ENCODE assay signal across 19 mouse cellular contexts in genomic region chr16:18552106-18552710, GRCm38 (mm10). TPM values are rescaled to one million over a fixed set of nuclear protein-coding genes. Genes with fewer than 3 reads are reported as not detected.
DNase-seq lines count a peak whose midpoint lies in the region; ATAC-seq and TF ChIP-seq lines count a peak whose summit lies in the region.
"Had no signal": no experiment of that assay in that cellular context is flagged by ENCODE, and none has a peak within 500 bp of the region (broad histone marks: within the 10 kb centered on the region; RNA-seq: fewer than 3 reads in every experiment).

No protein-coding gene starts in this region.

- no peak overlapping the region for H3K4me3 ChIP-seq in heart, embryonic 10.5 days
- H3K4me3 ChIP-seq in kidney, postnatal 0 days (replicated peaks; ENCODE audit: low read depth, low read length): no peak overlapping the region
- no peak overlapping the region for H3K4me3 ChIP-seq in embryonic facial prominence, embryonic 15.5 days (replicated peaks)
- H3K4me3 ChIP-seq in cerebellum, adult 2 months (replicated peaks; ENCODE audit: insufficient read depth, low read depth, low read length): no peak overlapping the region
- H3K4me3 ChIP-seq: heart, embryonic 15.5 days; midbrain, embryonic 15.5 days had no signal

- no peak overlapping the region for H3K4me2 ChIP-seq in kidney, postnatal 0 days (ENCODE audit: low read length)
- no peak overlapping the region for H3K4me2 ChIP-seq in embryonic facial prominence, embryonic 15.5 days (replicated peaks)
- H3K4me2 ChIP-seq: heart, embryonic 15.5 days; midbrain, embryonic 15.5 days had no signal

- peaks cover 45% of the 10 kb centered on the region for H3K4me1 ChIP-seq in heart, embryonic 10.5 days
- no peaks in the 10 kb centered on the region; the same call in 1 of the 2 replicates for H3K4me1 ChIP-seq in kidney, postnatal 0 days (replicated peaks; ENCODE audit: insufficient read depth, low read length)
- H3K4me1 ChIP-seq in embryonic facial prominence, embryonic 15.5 days: peaks cover 28% of the 10 kb centered on the region
- no peaks in the 10 kb centered on the region for H3K4me1 ChIP-seq in cerebellum, adult 2 months (ENCODE audit: control insufficient read depth, insufficient read depth, low read length)
- H3K4me1 ChIP-seq: midbrain, embryonic 15.5 days had no signal

- H3K27ac ChIP-seq in heart, embryonic 10.5 days: peak overlapping the region; percentile 37; the same call in 1 of the 2 replicates
- no peak overlapping the region for H3K27ac ChIP-seq in kidney, postnatal 0 days
- H3K27ac ChIP-seq in embryonic facial prominence, embryonic 15.5 days (replicated peaks): no peak overlapping the region
- no peak overlapping the region for H3K27ac ChIP-seq in cerebellum, adult 2 months (ENCODE audit: insufficient read depth, low read length)
- H3K27ac ChIP-seq: heart, embryonic 15.5 days; midbrain, embryonic 15.5 days had no signal

- 69% methylated on average over 11 of the region's 11 CpGs for WGBS in heart, embryonic 10.5 days
- 44% methylated on average over 11 of the region's 11 CpGs for WGBS in kidney, postnatal 0 days
- whole genome bisulfite sequencing in embryonic facial prominence, embryonic 15.5 days: 76% methylated on average over 11 of the region's 11 CpGs
- 79% methylated on average over 11 of the region's 11 CpGs for WGBS in cerebellum, adult 2 months

- H3K9ac ChIP-seq in kidney, postnatal 0 days (ENCODE audit: low read depth, low read length): no peak overlapping the region
- no peak overlapping the region for H3K9ac ChIP-seq in embryonic facial prominence, embryonic 15.5 days
- H3K9ac ChIP-seq: heart, embryonic 15.5 days; midbrain, embryonic 15.5 days had no signal

- no peaks in the 10 kb centered on the region for H3K36me3 ChIP-seq in heart, embryonic 10.5 days
- H3K36me3 ChIP-seq in kidney, postnatal 0 days (ENCODE audit: insufficient read depth, low read length): no peaks in the 10 kb centered on the region
- no peaks in the 10 kb centered on the region for H3K36me3 ChIP-seq in embryonic facial prominence, embryonic 15.5 days
- H3K36me3 ChIP-seq: heart, embryonic 15.5 days; midbrain, embryonic 15.5 days had no signal

- DNase-seq in heart, embryonic 10.5 days (ENCODE audit: low spot score): no peak
- no peak for DNase-seq in heart, postnatal 36 days
- peak; percentile 12 for DNase-seq in kidney, postnatal 0 days (ENCODE audit: low spot score)
- DNase-seq in kidney, adult 11 months: no peak
- DNase-seq in ZHBTc4 (ENCODE audit: low read depth, low spot score): peak; percentile 58
- DNase-seq in frontal cortex, postnatal 25 days (ENCODE audit: low spot score in 2 of 2): no peak
- DNase-seq in cerebellum, adult 2 months: no peak
- DNase-seq: adrenal gland, postnatal 25 days; cerebellum, adult 18-20 months; lung, postnatal 4 days; right cerebral cortex, postnatal 4 days; thymus, postnatal 14 days had no signal

- no peak for TF ChIP-seq CTCF in kidney, postnatal 0 days (IDR thresholded peaks at IDR 0.05; ENCODE audit: low read depth)
- no peak for TF ChIP-seq CTCF in cerebellum, adult 2 months (IDR thresholded peaks at IDR 0.05; ENCODE audit: borderline replicate concordance, insufficient read depth, low read depth, low read length)

- no peaks in the 10 kb centered on the region for H3K9me3 ChIP-seq in heart, embryonic 10.5 days
- no peaks in the 10 kb centered on the region for H3K9me3 ChIP-seq in kidney, postnatal 0 days (replicated peaks; ENCODE audit: low read length)
- H3K9me3 ChIP-seq in embryonic facial prominence, embryonic 15.5 days (replicated peaks): no peaks in the 10 kb centered on the region
- H3K9me3 ChIP-seq: heart, embryonic 15.5 days; midbrain, embryonic 15.5 days had no signal

- no peak for TF ChIP-seq POLR2A in cerebellum, adult 2 months (IDR thresholded peaks at IDR 0.05; ENCODE audit: borderline replicate concordance, insufficient read depth, low read length)

- peaks cover 24% of the 10 kb centered on the region; the same call in 1 of the 2 replicates for H3K27me3 ChIP-seq in heart, embryonic 10.5 days (ENCODE audit: insufficient read depth, poor library complexity, severe bottlenecking)
- no peaks in the 10 kb centered on the region for H3K27me3 ChIP-seq in kidney, postnatal 0 days (ENCODE audit: insufficient read depth, low read length)
- H3K27me3 ChIP-seq in embryonic facial prominence, embryonic 15.5 days: no peaks in the 10 kb centered on the region
- no peaks in the 10 kb centered on the region for H3K27me3 ChIP-seq in cerebellum, adult 2 months (ENCODE audit: control insufficient read depth, insufficient read depth, low read length)
- H3K27me3 ChIP-seq: midbrain, embryonic 15.5 days had no signal

- ATAC-seq in kidney, postnatal 0 days (replicated peaks; ENCODE audit: low FRiP score, low read depth): 0 out of 2 replicates have a peak, but pooled peaks have one; percentile 20
- ATAC-seq in embryonic facial prominence, embryonic 15.5 days (ENCODE audit: insufficient number of reproducible peaks, low FRiP score, low TSS enrichment, low read depth): peak; percentile 30; the same call in 1 of the 2 replicates
- ATAC-seq: activated CD4-positive, CD25-positive, alpha-beta regulatory T cell, adult 4 months; forebrain, embryonic 14.5 days; midbrain, embryonic 15.5 days had no signal

- intact Hi-C loops in heart, postnatal 36 days (cut with DNase I): no loop called here

RNA-seq across cellular contexts. Expression of gene Tbx1, which starts 38.3 kb away (rescaled TPM):
- polyA plus RNA-seq in heart, embryonic 10.5 days (2016; fragmentation: Nextera tagmentation; extraction: Ambion mirVana): 1.00 and 6.9 TPM in 2 replicates
- total RNA-seq in heart, postnatal 36 days (2021): 1 to 10 TPM in 1 of 2 experiments, under 1 TPM in 1; 0.51 to 2.2 TPM
- polyA plus RNA-seq in kidney, postnatal 0 days (2015; fragmentation: Nextera tagmentation; extraction: Ambion mirVana): 0.23 and 0.32 TPM in 2 replicates
- 24.0 and 24.3 TPM in 2 replicates for polyA plus RNA-seq in embryonic facial prominence, embryonic 15.5 days (2015; fragmentation: Nextera tagmentation; extraction: Ambion mirVana)
- polyA plus RNA-seq in cerebellum, adult 2 months (2012; rRNA removed): 2.4 and 3.0 TPM in 2 replicates
- total RNA-seq: adrenal gland, postnatal 25 days; common myeloid progenitor, adult 5-6 weeks; granulocyte monocyte progenitor cell, adult 5-6 weeks had no signal
- polyA plus RNA-seq: activated CD4-positive, CD25-positive, alpha-beta regulatory T cell, adult 4 months had no signal

RNA-seq across cellular contexts. Expression of gene Rtl10, which starts 53.5 kb away (rescaled TPM):
- 1.3 and 1.6 TPM in 2 replicates for polyA plus RNA-seq in heart, embryonic 10.5 days (2016; fragmentation: Nextera tagmentation; extraction: Ambion mirVana)
- total RNA-seq in heart, postnatal 36 days (2021): 1 to 10 TPM; 3.6 to 4.6 TPM
- 2.2 and 3.0 TPM in 2 replicates for polyA plus RNA-seq in kidney, postnatal 0 days (2015; fragmentation: Nextera tagmentation; extraction: Ambion mirVana)
- polyA plus RNA-seq in embryonic facial prominence, embryonic 15.5 days (2015; fragmentation: Nextera tagmentation; extraction: Ambion mirVana): 3.5 and 4.5 TPM in 2 replicates
- 5.9 and 6.1 TPM in 2 replicates for polyA plus RNA-seq in cerebellum, adult 2 months (2012; rRNA removed)

RNA-seq across cellular contexts. Expression of gene Gnb1l, which starts 53.7 kb away (rescaled TPM):
- 10.8 and 17.1 TPM in 2 replicates for polyA plus RNA-seq in heart, embryonic 10.5 days (2016; fragmentation: Nextera tagmentation; extraction: Ambion mirVana)
- 1 to 10 TPM; 5.2 to 5.4 TPM for total RNA-seq in heart, postnatal 36 days (2021)
- 12.9 and 16.1 TPM in 2 replicates for polyA plus RNA-seq in kidney, postnatal 0 days (2015; fragmentation: Nextera tagmentation; extraction: Ambion mirVana)
- polyA plus RNA-seq in embryonic facial prominence, embryonic 15.5 days (2015; fragmentation: Nextera tagmentation; extraction: Ambion mirVana): 15.1 and 18.7 TPM in 2 replicates
- 6.8 and 8.2 TPM in 2 replicates for polyA plus RNA-seq in cerebellum, adult 2 months (2012; rRNA removed)

Comparison
In these comparisons a context has a peak if more than half of its experiments do, and no peak if none do; other contexts are left out.
1. DNase-seq: peak in kidney, postnatal 0 days (single experiment) and ZHBTc4 (single experiment); none in heart, embryonic 10.5 days (single experiment), heart, postnatal 36 days (0 of 2), kidney, adult 11 months (single experiment), frontal cortex, postnatal 25 days (0 of 2) and cerebellum, adult 2 months (0 of 2).